Mouse (Mus musculus): ENCODE data around the gene Frmd6. TPM values are rescaled to one million over a fixed set of nuclear protein-coding genes. Genes with fewer than 3 reads are reported as not detected.

Frmd6 gene
- polyA plus RNA-seq, 1 experiment from 2014 or later: 3.0 TPM

DNA sequence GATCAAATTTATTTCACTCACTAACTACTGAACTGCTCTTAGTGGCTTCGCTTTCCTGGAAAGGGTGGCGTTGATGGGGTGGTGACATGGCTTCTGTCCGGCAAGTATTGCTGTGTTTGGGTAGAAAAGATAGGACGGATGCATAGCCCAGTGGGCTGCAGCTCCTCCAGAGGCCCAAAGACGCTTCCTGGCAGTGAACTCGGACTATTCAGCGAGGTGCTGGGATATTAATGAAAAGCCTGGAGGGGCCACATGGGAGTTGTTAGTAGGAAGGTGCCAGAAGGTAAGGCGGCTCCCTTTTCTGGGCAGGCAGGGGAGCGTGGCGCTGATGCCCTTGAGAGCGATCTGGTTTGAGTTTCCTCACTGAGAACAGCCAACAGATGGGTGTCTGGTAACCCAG is 82.3 kb downstream of the Frmd6 start:
- no peaks in the 10 kb centered on the region for H3K9me3 ChIP-seq (replicated peaks)
- H3K4me1 ChIP-seq (replicated peaks): peaks cover 10% of the 10 kb centered on the region; the same call in 1 of the 2 replicates
- 69% methylated on average over 11 of the region's 11 CpGs for WGBS (ENCODE audit: insufficient replicate concordance)
- DNase-seq (no peak), ATAC-seq (ENCODE audit: low read depth) (no peak)
- H3K4me2 ChIP-seq: no peak overlapping the region
- no peaks in the 10 kb centered on the region for H3K36me3 ChIP-seq
- H3K27ac ChIP-seq: no peak overlapping the region
- H3K4me3 ChIP-seq (replicated peaks): no peak overlapping the region
- no peak overlapping the region for H3K9ac ChIP-seq
- no peaks in the 10 kb centered on the region for H3K27me3 ChIP-seq

- H3K27me3 ChIP-seq: no peaks in the 10 kb centered on the region
- H3K27ac ChIP-seq: no peak overlapping the region
- ATAC-seq (ENCODE audit: low read depth): no peak
- no peak overlapping the region for H3K9ac ChIP-seq
- H3K36me3 ChIP-seq: no peaks in the 10 kb centered on the region
- H3K9me3 ChIP-seq (replicated peaks): no peaks in the 10 kb centered on the region
- H3K4me2 ChIP-seq: no peak overlapping the region
- no peak overlapping the region for H3K4me3 ChIP-seq (replicated peaks)
- no peak for DNase-seq
- WGBS (ENCODE audit: insufficient replicate concordance): 59% methylated on average over 4 of the region's 4 CpGs
- H3K4me1 ChIP-seq (replicated peaks): peaks cover 10% of the 10 kb centered on the region; the same call in 1 of the 2 replicates
These were observed 82.8 kb downstream of the Frmd6 start for GRCm38 (mm10) chr12:70908076-70908475.

DNA sequence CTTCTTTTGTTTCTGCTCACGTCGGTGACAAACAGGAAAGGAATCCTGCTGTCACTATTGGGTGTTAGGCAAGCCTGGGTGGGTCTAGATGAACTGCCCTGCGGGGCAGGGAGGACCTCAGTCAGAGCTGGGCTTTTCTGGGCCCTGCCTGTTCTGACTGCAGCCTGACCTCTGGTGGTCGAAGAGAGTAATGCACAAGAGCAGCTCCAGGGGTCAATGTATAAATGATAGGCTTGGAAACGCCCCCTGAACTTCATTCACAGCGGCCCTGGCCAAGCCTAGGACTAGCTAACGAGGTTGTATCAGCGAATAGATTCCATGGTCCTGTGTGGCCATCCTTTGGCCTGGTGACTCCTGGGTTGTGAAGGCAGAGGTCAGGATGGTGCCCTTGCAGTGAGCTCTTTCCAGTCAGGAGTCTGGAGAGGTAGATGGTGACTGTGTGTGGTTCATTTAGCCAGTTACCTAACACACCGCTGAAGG is 85.0 kb downstream of the Frmd6 start:
- H3K9me3 ChIP-seq (replicated peaks): no peaks in the 10 kb centered on the region
- H3K36me3 ChIP-seq: no peaks in the 10 kb centered on the region
- no peak overlapping the region for H3K9ac ChIP-seq
- H3K4me3 ChIP-seq (replicated peaks): no peak overlapping the region
- ATAC-seq (ENCODE audit: low read depth) (peak; percentile 35; the same call in 1 of the 2 replicates), DNase-seq (peak; percentile 49)
- WGBS (ENCODE audit: insufficient replicate concordance): 10% methylated on average over 9 of the region's 9 CpGs
- peaks cover 13% of the 10 kb centered on the region; the same call in 1 of the 2 replicates for H3K4me1 ChIP-seq (replicated peaks)
- no peak overlapping the region for H3K4me2 ChIP-seq
- no peak overlapping the region for H3K27ac ChIP-seq
- H3K27me3 ChIP-seq: no peaks in the 10 kb centered on the region

- H3K4me1 ChIP-seq (replicated peaks): peaks cover 13% of the 10 kb centered on the region; the same call in 1 of the 2 replicates
- H3K9me3 ChIP-seq (replicated peaks): no peaks in the 10 kb centered on the region
- H3K27me3 ChIP-seq: no peaks in the 10 kb centered on the region
- 8% methylated on average over 5 of the region's 5 CpGs for WGBS (ENCODE audit: insufficient replicate concordance)
- H3K36me3 ChIP-seq: no peaks in the 10 kb centered on the region
- DNase-seq: peak; percentile 40
- H3K9ac ChIP-seq: no peak overlapping the region
- ATAC-seq (ENCODE audit: low read depth): peak; percentile 56; the same call in 1 of the 2 replicates
- no peak overlapping the region for H3K27ac ChIP-seq
- H3K4me2 ChIP-seq: no peak overlapping the region
- no peak overlapping the region for H3K4me3 ChIP-seq (replicated peaks)
These were observed 85.7 kb downstream of the Frmd6 start for GRCm38 (mm10) chr12:70911029-70911428.

DNA sequence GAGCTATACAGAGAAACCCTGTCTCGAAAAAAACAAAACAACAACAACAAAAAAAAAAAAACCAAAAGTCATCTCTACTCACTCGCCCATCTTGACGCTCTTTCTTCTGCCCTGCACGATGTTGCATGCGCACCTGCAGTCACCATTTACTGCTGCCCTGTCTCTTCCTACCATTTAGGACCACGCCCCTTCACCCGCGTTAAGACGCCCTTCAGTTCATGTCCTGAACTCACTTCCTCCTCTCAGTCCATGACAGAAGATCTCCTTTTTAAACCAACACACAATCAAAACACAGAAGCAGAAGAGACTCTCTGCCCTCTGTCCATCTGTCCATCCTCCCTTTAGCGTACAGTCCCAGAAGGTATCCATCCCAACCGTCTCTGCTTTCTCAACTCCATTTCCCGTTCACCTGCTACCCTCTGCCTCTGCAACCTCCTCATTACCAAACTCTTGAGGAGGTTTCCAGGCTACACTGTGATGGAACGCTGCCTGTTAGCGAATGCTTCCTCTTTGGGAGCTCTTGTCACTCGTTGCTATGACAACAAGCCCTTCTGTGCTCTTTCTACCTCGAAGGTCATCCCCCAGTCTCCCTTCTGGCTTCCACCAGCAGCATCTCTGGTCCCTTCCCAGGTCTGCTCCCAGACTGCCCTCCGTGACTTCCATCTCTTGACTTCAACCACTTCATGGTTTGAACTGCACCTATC is 86.5 kb downstream of the Frmd6 start:
- Histone ChIP-seq H3K36me3 (no peaks in the 10 kb centered on the region), H3K9ac (no peak overlapping the region), H3K4me3 (replicated peaks) (no peak overlapping the region), H3K9me3 (replicated peaks) (no peaks in the 10 kb centered on the region), H3K4me1 (replicated peaks) (peaks cover 13% of the 10 kb centered on the region; the same call in 1 of the 2 replicates), H3K27me3 (no peaks in the 10 kb centered on the region), H3K4me2 (no peak overlapping the region), H3K27ac (no peak overlapping the region)
- ATAC-seq (ENCODE audit: low read depth) (no peak), DNase-seq (no peak)
- WGBS (ENCODE audit: insufficient replicate concordance): 45% methylated on average over 17 of the region's 17 CpGs

- Histone ChIP-seq H3K4me1 (replicated peaks) (peaks cover 13% of the 10 kb centered on the region; the same call in 1 of the 2 replicates), H3K27ac (no peak overlapping the region), H3K36me3 (no peaks in the 10 kb centered on the region), H3K4me2 (no peak overlapping the region), H3K9ac (no peak overlapping the region), H3K27me3 (no peaks in the 10 kb centered on the region), H3K9me3 (replicated peaks) (no peaks in the 10 kb centered on the region), H3K4me3 (replicated peaks) (no peak overlapping the region)
- WGBS (ENCODE audit: insufficient replicate concordance): 22% methylated on average over 3 of the region's 3 CpGs
- DNase-seq (peak; percentile 73), ATAC-seq (ENCODE audit: low read depth) (peak; percentile 58; the same call in 1 of the 2 replicates)
These were observed 88.1 kb downstream of the Frmd6 start for GRCm38 (mm10) chr12:70913429-70913828.

DNA sequence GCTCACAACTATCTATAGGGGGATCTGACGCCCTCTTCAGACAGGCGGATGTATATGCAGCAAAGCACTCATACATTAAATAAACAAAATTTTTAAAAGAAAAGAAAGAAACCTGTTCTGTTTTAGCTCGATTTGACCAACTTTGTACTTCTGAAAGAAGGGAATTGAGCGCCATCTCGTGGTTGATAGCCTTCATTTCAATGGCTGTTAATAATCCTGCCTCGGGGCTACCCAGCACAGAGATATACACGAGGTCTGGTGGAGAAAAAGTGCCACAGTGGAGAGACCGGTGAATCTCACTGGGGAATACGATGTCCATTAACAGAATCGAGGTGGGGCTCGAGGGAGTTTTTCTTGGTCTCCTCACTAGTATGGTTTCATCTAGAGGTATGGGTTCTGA is 89.1 kb downstream of the Frmd6 start:
- DNase-seq (no peak), ATAC-seq (ENCODE audit: low read depth) (no peak)
- Histone ChIP-seq H3K4me2 (no peak overlapping the region), H3K27ac (no peak overlapping the region), H3K4me1 (replicated peaks) (peaks cover 13% of the 10 kb centered on the region; the same call in 1 of the 2 replicates), H3K27me3 (no peaks in the 10 kb centered on the region), H3K36me3 (no peaks in the 10 kb centered on the region), H3K9ac (no peak overlapping the region), H3K4me3 (replicated peaks) (no peak overlapping the region), H3K9me3 (replicated peaks) (no peaks in the 10 kb centered on the region)
- WGBS (ENCODE audit: insufficient replicate concordance): 49% methylated on average over 11 of the region's 11 CpGs

- 70% methylated on average over 4 of the region's 4 CpGs for whole genome bisulfite sequencing (ENCODE audit: insufficient replicate concordance)
- no peak for ATAC-seq (ENCODE audit: low read depth)
- H3K4me1 ChIP-seq (replicated peaks): no peaks in the 10 kb centered on the region
- DNase-seq: no peak
- H3K4me3 ChIP-seq (replicated peaks): no peak overlapping the region
- H3K27me3 ChIP-seq: no peaks in the 10 kb centered on the region
- no peaks in the 10 kb centered on the region for H3K9me3 ChIP-seq (replicated peaks)
- no peaks in the 10 kb centered on the region for H3K36me3 ChIP-seq
- H3K4me2 ChIP-seq: no peak overlapping the region
- H3K27ac ChIP-seq: no peak overlapping the region
- no peak overlapping the region for H3K9ac ChIP-seq
These were observed 104.5 kb downstream of the Frmd6 start for GRCm38 (mm10) chr12:70929781-70930180.

DNA sequence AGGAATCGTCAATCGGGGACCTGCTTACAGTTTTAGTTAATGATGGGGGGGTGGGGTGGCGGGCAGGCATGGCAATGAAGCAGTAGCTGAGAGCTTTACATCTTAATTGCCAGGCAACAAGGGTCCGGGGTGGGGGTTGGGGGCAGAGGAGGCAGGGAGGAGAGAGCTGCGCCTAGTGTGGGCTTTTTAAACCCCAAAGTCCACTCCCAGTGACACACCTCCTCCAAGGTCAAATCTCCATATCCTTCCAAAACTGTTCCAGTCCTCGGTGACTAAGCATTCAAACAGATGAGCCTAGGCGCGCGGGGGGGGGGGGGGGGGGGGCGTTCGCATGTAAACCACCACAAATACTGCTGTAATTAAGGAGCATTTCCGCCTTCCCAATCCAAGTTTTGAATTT is 111.8 kb downstream of the Frmd6 start:
- WGBS (ENCODE audit: insufficient replicate concordance): 26% methylated on average over 11 of the region's 12 CpGs
- Histone ChIP-seq H3K4me2 (peak overlapping the region; percentile 80), H3K27ac (peak overlapping the region; percentile 77), H3K4me3 (replicated peaks) (peak overlapping the region; percentile 90), H3K4me1 (replicated peaks) (peaks cover 15% of the 10 kb centered on the region), H3K36me3 (peaks cover 8% of the 10 kb centered on the region), H3K9me3 (replicated peaks) (no peaks in the 10 kb centered on the region), H3K27me3 (no peaks in the 10 kb centered on the region), H3K9ac (peak overlapping the region; percentile 88)
- ATAC-seq (ENCODE audit: low read depth) (peak; percentile 27), DNase-seq (no peak)

- Histone ChIP-seq H3K27ac (peak within 1 kb of the TSS; percentile 77), H3K4me3 (replicated peaks) (peak within 1 kb of the TSS; percentile 90), H3K27me3 (no peaks in the 10 kb centered on the region), H3K36me3 (peaks cover 13% of the 10 kb centered on the region), H3K9ac (peak within 1 kb of the TSS; percentile 88), H3K9me3 (replicated peaks) (no peaks in the 10 kb centered on the region), H3K4me1 (replicated peaks) (peaks cover 15% of the 10 kb centered on the region), H3K4me2 (peak within 1 kb of the TSS; percentile 80)
- peak; percentile 91 for ATAC-seq (ENCODE audit: low read depth)
- WGBS (ENCODE audit: insufficient replicate concordance): under 1% methylated on average over 59 of the region's 59 CpGs
- peak; percentile 86 for DNase-seq
These were observed 112.5 kb downstream of the Frmd6 start, which contains the start of gene Actr10 for GRCm38 (mm10) chr12:70937571-70938384. Gene Actr10, plus strand, starts transcription at chr12:70937857.

DNA sequence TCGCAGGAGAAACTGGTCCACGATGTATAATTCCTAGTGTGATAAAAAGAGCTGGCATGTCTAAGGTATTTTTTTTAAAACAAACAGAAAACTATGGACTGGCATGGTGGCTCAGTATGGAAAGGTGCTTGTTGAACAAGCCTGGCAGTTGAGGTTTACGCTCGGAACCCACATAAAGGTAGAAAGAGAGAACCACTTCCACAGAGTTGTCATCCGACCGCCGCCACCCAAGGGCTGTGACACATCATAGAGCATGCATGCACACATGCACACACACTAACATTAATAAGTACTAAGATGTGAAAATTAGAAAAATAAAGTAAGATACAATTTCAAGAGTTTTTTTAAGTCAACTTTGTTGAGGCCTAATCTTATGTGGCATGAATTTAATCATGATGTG is 115.5 kb downstream of the Frmd6 start:
- no peak for ATAC-seq (ENCODE audit: low read depth)
- peaks cover 15% of the 10 kb centered on the region for H3K4me1 ChIP-seq (replicated peaks)
- WGBS (ENCODE audit: insufficient replicate concordance): 93% methylated on average over 7 of the region's 7 CpGs

More for the DNA sequence above, 115.5 kb downstream of the Frmd6 start:
- Histone ChIP-seq H3K27ac (no peak overlapping the region), H3K9me3 (replicated peaks) (no peaks in the 10 kb centered on the region), H3K4me3 (replicated peaks) (no peak overlapping the region), H3K36me3 (peaks cover 29% of the 10 kb centered on the region), H3K4me2 (no peak overlapping the region), H3K27me3 (no peaks in the 10 kb centered on the region), H3K9ac (no peak overlapping the region)
- no peak for DNase-seq

All from liver, embryonic 13.5 days (tissue).